Mouse (Mus musculus): ENCODE results near the gene Zfp263. TPM values are rescaled to one million over a fixed set of nuclear protein-coding genes. Genes with fewer than 3 reads are reported as not detected.

Zfp263 gene
- polyA plus RNA-seq, 1 experiment from 2014 or later, result 21.2 TPM

GRCm38 (mm10) chr16:3732612-3733011, 11.3 kb upstream of the Zfp263 start:
- H3K4me1 ChIP-seq (ENCODE audit: control insufficient read depth, insufficient read depth, low read length), result no peaks in the 10 kb centered on the region
- no peak overlapping the region for H3K4me3 ChIP-seq (ENCODE audit: low read depth, low read length)
- H3K36me3 ChIP-seq (ENCODE audit: control insufficient read depth, insufficient read depth, low read length), result no peaks in the 10 kb centered on the region
- 78% methylated on average over 4 of the region's 4 CpGs for WGBS (ENCODE audit: insufficient replicate concordance)
- H3K27ac ChIP-seq (ENCODE audit: low read depth, low read length), result no peak overlapping the region
- no peak for ATAC-seq (replicated peaks; ENCODE audit: insufficient number of reproducible peaks, low FRiP score, low TSS enrichment)
- no peak overlapping the region for H3K4me2 ChIP-seq
- no peaks in the 10 kb centered on the region for H3K9me3 ChIP-seq (replicated peaks; ENCODE audit: control insufficient read depth, low read length)
- H3K27me3 ChIP-seq (ENCODE audit: control insufficient read depth, insufficient read depth, low read length), result no peaks in the 10 kb centered on the region
- H3K9ac ChIP-seq (ENCODE audit: low read depth, low read length), result no peak overlapping the region

DNA sequence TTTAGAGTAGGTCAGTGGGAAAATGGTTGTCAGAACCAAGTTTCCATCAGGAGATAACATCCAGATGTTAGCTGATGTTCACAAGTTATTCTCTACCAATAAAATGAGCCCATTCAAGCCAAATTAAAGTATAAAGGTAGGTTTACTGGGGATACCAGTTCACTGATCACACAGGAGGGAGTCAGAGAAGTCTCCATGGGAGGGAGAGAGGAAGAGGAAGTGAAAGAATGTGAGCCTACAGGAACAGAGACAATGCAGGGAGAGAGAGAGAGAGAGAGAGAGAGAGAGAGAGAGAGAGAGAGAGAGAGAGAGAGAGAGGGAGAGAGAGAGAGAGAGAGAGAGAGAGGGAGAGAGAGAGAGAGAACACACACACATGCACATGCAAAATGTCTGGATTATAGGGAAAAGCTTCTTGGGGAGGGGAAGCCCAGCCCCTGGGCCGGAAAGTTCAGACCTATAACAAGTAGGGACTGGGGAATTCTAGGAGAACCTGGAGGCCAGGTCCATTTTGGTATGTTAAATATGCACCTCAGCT, 10.6 kb upstream of the Zfp263 start:
- no peak overlapping the region for H3K9ac ChIP-seq (ENCODE audit: low read depth, low read length)
- H3K4me1 ChIP-seq (ENCODE audit: control insufficient read depth, insufficient read depth, low read length), result no peaks in the 10 kb centered on the region
- H3K4me2 ChIP-seq, result no peak overlapping the region
- H3K9me3 ChIP-seq (replicated peaks; ENCODE audit: control insufficient read depth, low read length), result no peaks in the 10 kb centered on the region
- H3K27ac ChIP-seq (ENCODE audit: low read depth, low read length), result no peak overlapping the region
- no peak overlapping the region for H3K4me3 ChIP-seq (ENCODE audit: low read depth, low read length)
- ATAC-seq (replicated peaks; ENCODE audit: insufficient number of reproducible peaks, low FRiP score, low TSS enrichment), result no peak
- WGBS (ENCODE audit: insufficient replicate concordance), result 59% methylated on average over 1 of the region's 1 CpGs
- H3K36me3 ChIP-seq (ENCODE audit: control insufficient read depth, insufficient read depth, low read length), result no peaks in the 10 kb centered on the region
- no peaks in the 10 kb centered on the region for H3K27me3 ChIP-seq (ENCODE audit: control insufficient read depth, insufficient read depth, low read length)

DNA sequence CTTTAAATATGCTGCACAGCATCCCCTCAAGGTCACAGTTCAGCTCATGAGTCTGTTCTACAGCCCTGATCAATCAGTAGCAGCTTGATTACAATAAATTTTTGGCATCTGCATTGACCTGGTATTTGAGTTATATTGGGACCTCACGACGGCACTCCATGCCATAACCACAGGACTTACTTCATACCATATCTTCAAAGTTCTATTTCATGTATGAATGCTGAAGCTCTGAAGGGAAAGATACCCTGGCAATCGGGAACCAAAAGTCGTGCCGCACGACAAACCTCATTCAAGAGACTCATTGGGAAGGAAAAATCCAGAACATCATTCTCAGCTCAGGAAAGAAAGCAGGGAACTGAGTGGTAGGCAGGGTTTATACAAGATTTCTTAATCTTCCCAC, 1.4 kb upstream of the Zfp263 start:
- H3K4me2 ChIP-seq, result no peak overlapping the region
- no peak for ATAC-seq (replicated peaks; ENCODE audit: insufficient number of reproducible peaks, low FRiP score, low TSS enrichment)
- H3K9me3 ChIP-seq (replicated peaks; ENCODE audit: control insufficient read depth, low read length), result no peaks in the 10 kb centered on the region
- H3K4me3 ChIP-seq (ENCODE audit: low read depth, low read length), result no peak overlapping the region
- H3K9ac ChIP-seq (ENCODE audit: low read depth, low read length), result no peak overlapping the region
- peaks cover 14% of the 10 kb centered on the region for H3K4me1 ChIP-seq (ENCODE audit: control insufficient read depth, insufficient read depth, low read length)
- H3K36me3 ChIP-seq (ENCODE audit: control insufficient read depth, insufficient read depth, low read length), result peaks cover 9% of the 10 kb centered on the region
- WGBS (ENCODE audit: insufficient replicate concordance), result 91% methylated on average over 6 of the region's 6 CpGs
- no peak overlapping the region for H3K27ac ChIP-seq (ENCODE audit: low read depth, low read length)
- H3K27me3 ChIP-seq (ENCODE audit: control insufficient read depth, insufficient read depth, low read length), result peaks cover 2% of the 10 kb centered on the region; the same call in 1 of the 2 replicates

DNA sequence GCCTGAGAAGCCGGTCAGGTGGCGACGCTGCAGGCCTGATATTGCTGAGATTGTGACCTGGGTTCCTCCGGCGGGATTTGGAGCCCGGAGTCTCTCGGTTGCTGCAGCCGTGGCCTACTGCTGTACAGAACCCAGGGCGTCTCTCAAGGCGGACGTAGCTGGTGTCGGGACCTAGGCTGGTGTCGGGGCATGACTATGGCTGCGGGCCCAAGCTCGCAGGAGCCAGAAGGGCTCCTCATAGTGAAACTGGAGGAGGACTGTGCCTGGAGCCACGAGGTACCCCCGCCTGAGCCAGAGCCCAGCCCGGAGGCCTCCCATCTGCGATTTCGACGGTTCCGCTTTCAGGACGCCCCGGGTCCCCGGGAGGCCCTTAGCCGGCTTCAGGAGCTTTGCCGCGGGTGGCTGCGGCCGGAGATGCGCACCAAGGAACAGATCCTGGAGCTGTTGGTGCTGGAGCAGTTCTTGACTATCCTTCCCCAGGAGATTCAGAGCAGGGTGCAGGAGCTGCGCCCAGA, 350 bp downstream of the Zfp263 start:
- peaks cover 24% of the 10 kb centered on the region for H3K36me3 ChIP-seq (ENCODE audit: control insufficient read depth, insufficient read depth, low read length)
- peak overlapping the region; percentile 91 for H3K9ac ChIP-seq (ENCODE audit: low read depth, low read length)
- H3K4me1 ChIP-seq (ENCODE audit: control insufficient read depth, insufficient read depth, low read length), result peaks cover 14% of the 10 kb centered on the region
- ATAC-seq (replicated peaks; ENCODE audit: insufficient number of reproducible peaks, low FRiP score, low TSS enrichment), result peak; percentile 62; the same call in 1 of the 2 replicates
- peak overlapping the region; percentile 81 for H3K27ac ChIP-seq (ENCODE audit: low read depth, low read length)
- H3K4me2 ChIP-seq, result peak overlapping the region; percentile 85
- WGBS (ENCODE audit: insufficient replicate concordance), result 0% methylated on average over 32 of the region's 32 CpGs
- peak overlapping the region; percentile 78 for H3K4me3 ChIP-seq (ENCODE audit: low read depth, low read length)
- H3K9me3 ChIP-seq (replicated peaks; ENCODE audit: control insufficient read depth, low read length), result peaks cover 13% of the 10 kb centered on the region
- peaks cover 2% of the 10 kb centered on the region; the same call in 1 of the 2 replicates for H3K27me3 ChIP-seq (ENCODE audit: control insufficient read depth, insufficient read depth, low read length)

DNA sequence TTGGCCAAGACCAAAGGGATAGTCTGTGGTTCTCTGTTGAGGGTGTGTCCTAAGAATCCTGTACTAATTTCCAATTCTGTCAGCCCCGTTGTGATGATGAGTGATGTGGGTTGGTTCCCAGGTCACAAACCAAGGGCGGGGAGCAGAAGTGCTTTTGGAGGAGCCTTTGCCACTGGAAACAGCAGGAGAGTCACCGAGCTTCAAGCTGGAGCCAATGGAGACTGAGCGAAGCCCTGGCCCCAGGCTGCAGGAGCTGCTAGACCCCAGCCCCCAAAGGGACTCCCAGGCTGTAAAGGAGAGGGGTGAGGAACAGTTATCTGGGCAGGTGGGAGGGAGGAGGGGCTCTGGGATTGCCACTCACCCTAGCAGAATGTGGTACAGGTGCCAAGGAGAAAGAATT, 1.8 kb downstream of the Zfp263 start:
- H3K36me3 ChIP-seq (ENCODE audit: control insufficient read depth, insufficient read depth, low read length), result peaks cover 37% of the 10 kb centered on the region
- peak overlapping the region; percentile 34; the same call in 1 of the 2 replicates for H3K9ac ChIP-seq (ENCODE audit: low read depth, low read length)

GRCm38 (mm10) chr16:3748976-3749375, 5.1 kb downstream of the Zfp263 start:
- no peak overlapping the region for H3K4me3 ChIP-seq (ENCODE audit: low read depth, low read length)
- no peak overlapping the region for H3K27ac ChIP-seq (ENCODE audit: low read depth, low read length)
- peaks cover 22% of the 10 kb centered on the region for H3K9me3 ChIP-seq (replicated peaks; ENCODE audit: control insufficient read depth, low read length)
- no peaks in the 10 kb centered on the region for H3K27me3 ChIP-seq (ENCODE audit: control insufficient read depth, insufficient read depth, low read length)
- H3K36me3 ChIP-seq (ENCODE audit: control insufficient read depth, insufficient read depth, low read length), result peaks cover 50% of the 10 kb centered on the region
- H3K9ac ChIP-seq (ENCODE audit: low read depth, low read length), result no peak overlapping the region
- 94% methylated on average over 3 of the region's 3 CpGs for WGBS (ENCODE audit: insufficient replicate concordance)
- H3K4me2 ChIP-seq, result no peak overlapping the region
- peaks cover 14% of the 10 kb centered on the region for H3K4me1 ChIP-seq (ENCODE audit: control insufficient read depth, insufficient read depth, low read length)
- no peak for ATAC-seq (replicated peaks; ENCODE audit: insufficient number of reproducible peaks, low FRiP score, low TSS enrichment)

More for the DNA sequence above, 1.8 kb downstream of the Zfp263 start:
- H3K27me3 ChIP-seq (ENCODE audit: control insufficient read depth, insufficient read depth, low read length), result peaks cover 2% of the 10 kb centered on the region; the same call in 1 of the 2 replicates
- H3K4me3 ChIP-seq (ENCODE audit: low read depth, low read length), result peak overlapping the region; percentile 78
- ATAC-seq (replicated peaks; ENCODE audit: insufficient number of reproducible peaks, low FRiP score, low TSS enrichment), result no peak
- H3K9me3 ChIP-seq (replicated peaks; ENCODE audit: control insufficient read depth, low read length), result peaks cover 22% of the 10 kb centered on the region
- peaks cover 14% of the 10 kb centered on the region for H3K4me1 ChIP-seq (ENCODE audit: control insufficient read depth, insufficient read depth, low read length)
- peak overlapping the region; percentile 85 for H3K4me2 ChIP-seq
- WGBS (ENCODE audit: insufficient replicate concordance), result 73% methylated on average over 4 of the region's 4 CpGs
- H3K27ac ChIP-seq (ENCODE audit: low read depth, low read length), result no peak overlapping the region

DNA sequence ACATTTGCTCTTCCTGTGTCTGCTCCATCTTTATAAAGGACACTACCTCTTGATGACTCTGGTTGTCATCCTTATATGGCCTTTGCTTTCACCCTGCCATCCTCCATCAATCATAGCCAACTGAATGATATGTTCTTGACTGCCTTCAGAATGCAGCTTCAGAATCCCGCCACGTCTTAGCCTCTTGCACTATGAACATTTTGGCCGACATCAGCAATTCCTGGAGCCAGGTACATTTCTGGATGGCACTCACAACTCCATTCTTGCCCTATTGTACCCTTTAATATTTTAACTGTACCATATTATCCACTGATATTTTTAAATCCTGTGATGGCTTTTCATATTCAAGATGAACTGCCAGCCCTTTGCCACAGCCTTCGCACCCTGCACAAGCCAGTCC, 27.7 kb downstream of the Zfp263 start:
- H3K27ac ChIP-seq (ENCODE audit: low read depth, low read length), result no peak overlapping the region
- H3K36me3 ChIP-seq (ENCODE audit: control insufficient read depth, insufficient read depth, low read length), result no peaks in the 10 kb centered on the region
- H3K27me3 ChIP-seq (ENCODE audit: control insufficient read depth, insufficient read depth, low read length), result no peaks in the 10 kb centered on the region
- H3K4me3 ChIP-seq (ENCODE audit: low read depth, low read length), result no peak overlapping the region
- no peaks in the 10 kb centered on the region for H3K9me3 ChIP-seq (replicated peaks; ENCODE audit: control insufficient read depth, low read length)
- ATAC-seq (replicated peaks; ENCODE audit: insufficient number of reproducible peaks, low FRiP score, low TSS enrichment), result no peak
- 89% methylated on average over 4 of the region's 4 CpGs for WGBS (ENCODE audit: insufficient replicate concordance)
- H3K4me1 ChIP-seq (ENCODE audit: control insufficient read depth, insufficient read depth, low read length), result no peaks in the 10 kb centered on the region
- no peak overlapping the region for H3K9ac ChIP-seq (ENCODE audit: low read depth, low read length)
- no peak overlapping the region for H3K4me2 ChIP-seq

GRCm38 (mm10) chr16:3776365-3776764, 32.5 kb downstream of the Zfp263 start:
- Histone ChIP-seq H3K9me3 (replicated peaks; ENCODE audit: control insufficient read depth, low read length) (no peaks in the 10 kb centered on the region), H3K4me1 (ENCODE audit: control insufficient read depth, insufficient read depth, low read length) (no peaks in the 10 kb centered on the region), H3K9ac (ENCODE audit: low read depth, low read length) (no peak overlapping the region), H3K27ac (ENCODE audit: low read depth, low read length) (no peak overlapping the region), H3K36me3 (ENCODE audit: control insufficient read depth, insufficient read depth, low read length) (no peaks in the 10 kb centered on the region), H3K27me3 (ENCODE audit: control insufficient read depth, insufficient read depth, low read length) (no peaks in the 10 kb centered on the region), H3K4me2 (no peak overlapping the region), H3K4me3 (ENCODE audit: low read depth, low read length) (no peak overlapping the region)
- WGBS (ENCODE audit: insufficient replicate concordance), result 76% methylated on average over 3 of the region's 3 CpGs
- ATAC-seq (replicated peaks; ENCODE audit: insufficient number of reproducible peaks, low FRiP score, low TSS enrichment), result no peak

DNA sequence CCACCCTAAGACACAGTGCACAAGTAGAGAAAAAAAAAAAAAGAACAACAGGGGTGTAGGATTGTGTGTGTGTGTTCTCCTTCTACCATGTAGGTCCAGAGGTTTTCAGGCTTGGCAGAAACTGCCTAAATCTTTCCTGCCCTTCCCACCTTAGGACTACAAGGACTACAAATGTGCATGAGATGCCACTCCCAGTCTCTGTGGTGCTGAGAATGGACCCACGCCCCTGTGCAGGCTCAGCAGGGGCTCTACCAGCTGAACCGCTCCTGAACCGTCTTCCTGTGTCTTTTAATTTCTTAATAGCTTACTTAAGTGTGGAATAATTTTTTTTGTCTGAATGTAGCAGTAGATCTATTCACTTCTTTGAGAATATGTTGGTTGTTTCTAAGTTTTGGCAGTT, 34.1 kb downstream of the Zfp263 start:
- Histone ChIP-seq H3K4me1 (ENCODE audit: control insufficient read depth, insufficient read depth, low read length) (no peaks in the 10 kb centered on the region), H3K4me2 (no peak overlapping the region), H3K9me3 (replicated peaks; ENCODE audit: control insufficient read depth, low read length) (no peaks in the 10 kb centered on the region), H3K36me3 (ENCODE audit: control insufficient read depth, insufficient read depth, low read length) (no peaks in the 10 kb centered on the region), H3K4me3 (ENCODE audit: low read depth, low read length) (no peak overlapping the region), H3K27me3 (ENCODE audit: control insufficient read depth, insufficient read depth, low read length) (no peaks in the 10 kb centered on the region), H3K9ac (ENCODE audit: low read depth, low read length) (no peak overlapping the region), H3K27ac (ENCODE audit: low read depth, low read length) (no peak overlapping the region)
- ATAC-seq (replicated peaks; ENCODE audit: insufficient number of reproducible peaks, low FRiP score, low TSS enrichment), result no peak
- 76% methylated on average over 3 of the region's 3 CpGs for WGBS (ENCODE audit: insufficient replicate concordance)
